In the genomic region with DNA sequence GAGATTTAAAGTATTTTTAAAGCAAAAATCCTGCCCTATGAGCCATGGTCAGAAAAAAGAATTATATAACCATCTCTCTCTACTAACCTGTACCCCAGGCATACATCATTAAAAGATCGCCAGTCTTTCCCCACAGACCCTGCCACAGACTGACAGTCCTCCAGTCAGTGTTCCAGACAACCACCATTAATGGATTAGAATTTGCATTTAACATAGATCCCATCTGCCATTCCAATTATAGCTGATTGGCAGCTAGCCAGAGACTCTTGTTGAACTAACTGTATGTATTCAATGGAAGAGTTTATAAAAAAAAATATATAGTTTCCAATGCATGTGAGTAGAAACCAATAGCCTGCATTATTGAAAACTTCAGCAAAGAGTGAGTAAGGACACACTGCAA, we compare ENCODE assay signal across 24 mouse cellular contexts. TPM values are rescaled to one million over a fixed set of nuclear protein-coding genes. Genes with fewer than 3 reads are reported as not detected.
DNase-seq lines count a peak whose midpoint lies in the region; ATAC-seq and TF ChIP-seq lines count a peak whose summit lies in the region.
"Had no signal": no experiment of that assay in that cellular context is flagged by ENCODE, and none has a peak within 500 bp of the region (broad histone marks: within the 10 kb centered on the region; RNA-seq: fewer than 3 reads in every experiment).

No protein-coding gene starts in this region.

- no peak overlapping the region for H3K4me2 ChIP-seq in hindbrain, embryonic 11.5 days (replicated peaks; ENCODE audit: low read depth, low read length)
- no peak overlapping the region for H3K4me2 ChIP-seq in hindbrain, embryonic 13.5 days
- no peak overlapping the region for H3K4me2 ChIP-seq in limb, embryonic 14.5 days (replicated peaks; ENCODE audit: low read depth, low read length, severe bottlenecking)
- H3K4me2 ChIP-seq in forebrain, embryonic 15.5 days (replicated peaks) = no peak overlapping the region
- H3K4me2 ChIP-seq: embryonic facial prominence, embryonic 13.5 days; heart, embryonic 11.5 days; liver, embryonic 11.5 days; midbrain, embryonic 12.5 days; neural tube, embryonic 13.5 days had no signal

- H3K36me3 ChIP-seq in hindbrain, embryonic 11.5 days (ENCODE audit: control insufficient read depth, insufficient read depth, low read length) = no peaks in the 10 kb centered on the region
- no peaks in the 10 kb centered on the region for H3K36me3 ChIP-seq in hindbrain, embryonic 13.5 days
- H3K36me3 ChIP-seq in limb, embryonic 14.5 days (ENCODE audit: control insufficient read depth, insufficient read depth, low read length) = no peaks in the 10 kb centered on the region
- no peaks in the 10 kb centered on the region for H3K36me3 ChIP-seq in limb, embryonic 10.5 days
- H3K36me3 ChIP-seq in forebrain, embryonic 15.5 days = no peaks in the 10 kb centered on the region
- H3K36me3 ChIP-seq: embryonic facial prominence, embryonic 13.5 days; G1E; midbrain, embryonic 12.5 days had no signal

- 70% methylated on average over 1 of the region's 1 CpGs for WGBS in hindbrain, embryonic 11.5 days
- WGBS in hindbrain, embryonic 13.5 days = 41% methylated on average over 1 of the region's 1 CpGs
- whole genome bisulfite sequencing in limb, embryonic 14.5 days = 62% methylated on average over 1 of the region's 1 CpGs
- WGBS in limb, embryonic 10.5 days = 92% methylated on average over 1 of the region's 1 CpGs
- 13% methylated on average over 1 of the region's 1 CpGs for WGBS in forebrain, embryonic 15.5 days

- no peak for TF ChIP-seq CTCF in brain, embryonic 14.5 days (IDR thresholded peaks at IDR 0.05; ENCODE audit: borderline replicate concordance, extremely low read depth, insufficient read depth, insufficient read length)

- DNase-seq in hindbrain, embryonic 11.5 days (ENCODE audit: low spot score) = no peak
- DNase-seq in limb, embryonic 14.5 days (ENCODE audit: low spot score) = peak; percentile 38
- no peak for DNase-seq in limb, embryonic 10.5 days (ENCODE audit: low spot score)
- DNase-seq in brain, embryonic 14.5 days (ENCODE audit: low read depth) = peak; percentile 92
- no peak for DNase-seq in thymus, postnatal 10 days (ENCODE audit: low spot score in 2 of 2)
- DNase-seq: B cell, adult 2 months; cerebellum, adult 11-12 months; kidney, postnatal 25 days; liver, postnatal 0 days; lung, postnatal 14 days; thymus, adult 18-20 months; thymus, postnatal 4 days had no signal

- no peaks in the 10 kb centered on the region for H3K4me1 ChIP-seq in hindbrain, embryonic 11.5 days (replicated peaks; ENCODE audit: control insufficient read depth, insufficient read depth, low read length)
- H3K4me1 ChIP-seq in hindbrain, embryonic 13.5 days (replicated peaks) = no peaks in the 10 kb centered on the region
- H3K4me1 ChIP-seq in limb, embryonic 14.5 days (ENCODE audit: control insufficient read depth, insufficient read depth, low read length) = no peaks in the 10 kb centered on the region
- no peaks in the 10 kb centered on the region for H3K4me1 ChIP-seq in limb, embryonic 10.5 days
- peaks cover 23% of the 10 kb centered on the region for H3K4me1 ChIP-seq in forebrain, embryonic 15.5 days
- H3K4me1 ChIP-seq: embryonic facial prominence, embryonic 13.5 days; neural tube, embryonic 13.5 days had no signal

- no peak for TF ChIP-seq POLR2A in limb, embryonic 14.5 days (IDR thresholded peaks at IDR 0.05; ENCODE audit: borderline replicate concordance, extremely low read depth, insufficient read depth, insufficient read length)
- TF ChIP-seq POLR2A in brain, embryonic 14.5 days (IDR thresholded peaks at IDR 0.05; ENCODE audit: borderline replicate concordance, extremely low read depth, insufficient read depth, insufficient read length, poor library complexity, severe bottlenecking) = no peak

- no peak overlapping the region for H3K27ac ChIP-seq in hindbrain, embryonic 11.5 days (ENCODE audit: low read depth, low read length)
- no peak overlapping the region for H3K27ac ChIP-seq in hindbrain, embryonic 13.5 days
- H3K27ac ChIP-seq in limb, embryonic 14.5 days (replicated peaks; ENCODE audit: low read depth, low read length) = no peak overlapping the region
- H3K27ac ChIP-seq in limb, embryonic 10.5 days = no peak overlapping the region
- H3K27ac ChIP-seq in forebrain, embryonic 15.5 days (replicated peaks) = peak overlapping the region; percentile 51
- H3K27ac ChIP-seq: embryonic facial prominence, embryonic 13.5 days; midbrain, embryonic 12.5 days; neural tube, embryonic 13.5 days had no signal

- H3K27me3 ChIP-seq in hindbrain, embryonic 11.5 days (ENCODE audit: control insufficient read depth, insufficient read depth, low read length) = no peaks in the 10 kb centered on the region
- no peaks in the 10 kb centered on the region for H3K27me3 ChIP-seq in hindbrain, embryonic 13.5 days
- H3K27me3 ChIP-seq in limb, embryonic 14.5 days (ENCODE audit: control insufficient read depth, insufficient read depth, low read length) = no peaks in the 10 kb centered on the region
- H3K27me3 ChIP-seq in limb, embryonic 10.5 days (ENCODE audit: low read depth, poor library complexity, severe bottlenecking) = no peaks in the 10 kb centered on the region
- H3K27me3 ChIP-seq in forebrain, embryonic 15.5 days = no peaks in the 10 kb centered on the region
- H3K27me3 ChIP-seq: CH12.LX; embryonic facial prominence, embryonic 13.5 days; midbrain, embryonic 12.5 days; neural tube, embryonic 13.5 days had no signal

- ATAC-seq in hindbrain, embryonic 11.5 days (ENCODE audit: low FRiP score) = peak; percentile 41; the same call in 1 of the 2 replicates
- no peak for ATAC-seq in hindbrain, embryonic 13.5 days (ENCODE audit: low FRiP score)
- ATAC-seq in limb, embryonic 14.5 days (ENCODE audit: low FRiP score, low read depth) = no peak
- peak; percentile 80; the same call in 1 of the 2 replicates for ATAC-seq in forebrain, embryonic 15.5 days (replicated peaks)
- ATAC-seq: intestine, embryonic 16.5 days; liver, postnatal 0 days; Patski had no signal

- H3K4me3 ChIP-seq in hindbrain, embryonic 11.5 days (ENCODE audit: low read depth, low read length) = no peak overlapping the region
- H3K4me3 ChIP-seq in hindbrain, embryonic 13.5 days = no peak overlapping the region
- no peak overlapping the region for H3K4me3 ChIP-seq in limb, embryonic 14.5 days (replicated peaks; ENCODE audit: low read length)
- no peak overlapping the region for H3K4me3 ChIP-seq in limb, embryonic 10.5 days
- no peak overlapping the region for H3K4me3 ChIP-seq in forebrain, embryonic 15.5 days
- H3K4me3 ChIP-seq: embryonic facial prominence, embryonic 13.5 days; midbrain, embryonic 12.5 days; neural tube, embryonic 13.5 days had no signal

- H3K9me3 ChIP-seq in hindbrain, embryonic 11.5 days (ENCODE audit: control insufficient read depth, low read length) = no peaks in the 10 kb centered on the region
- peaks cover 7% of the 10 kb centered on the region for H3K9me3 ChIP-seq in hindbrain, embryonic 13.5 days
- H3K9me3 ChIP-seq in limb, embryonic 14.5 days (ENCODE audit: control insufficient read depth, low read length) = no peaks in the 10 kb centered on the region
- H3K9me3 ChIP-seq in limb, embryonic 10.5 days (replicated peaks) = no peaks in the 10 kb centered on the region
- H3K9me3 ChIP-seq in forebrain, embryonic 15.5 days = 0 out of 2 replicates have a peak, but pooled peaks cover 2% of the 10 kb centered on the region
- H3K9me3 ChIP-seq: embryonic facial prominence, embryonic 13.5 days; midbrain, embryonic 12.5 days; neural tube, embryonic 13.5 days had no signal

- H3K9ac ChIP-seq in hindbrain, embryonic 11.5 days (ENCODE audit: low read depth, low read length) = no peak overlapping the region
- H3K9ac ChIP-seq in hindbrain, embryonic 13.5 days = no peak overlapping the region
- H3K9ac ChIP-seq in limb, embryonic 14.5 days (ENCODE audit: low read depth, low read length, severe bottlenecking) = no peak overlapping the region
- H3K9ac ChIP-seq in forebrain, embryonic 15.5 days (replicated peaks) = no peak overlapping the region
- H3K9ac ChIP-seq: embryonic facial prominence, embryonic 13.5 days; liver, postnatal 0 days; midbrain, embryonic 12.5 days; neural tube, embryonic 13.5 days had no signal

RNA-seq across cellular contexts. Expression of a gene that starts 21.8 kb away (rescaled TPM):
- 0.07 and 0.26 TPM in 2 replicates for polyA plus RNA-seq in hindbrain, embryonic 11.5 days (2014; fragmentation: Nextera tagmentation; extraction: Ambion mirVana)
- polyA plus RNA-seq in hindbrain, embryonic 13.5 days (2015; fragmentation: Nextera tagmentation; extraction: Ambion mirVana) = 0.22 and 0.62 TPM in 2 replicates
- polyA plus RNA-seq in limb, embryonic 14.5 days (2012; rRNA removed) = 0.03 and 0.04 TPM in 2 replicates
- polyA plus RNA-seq in limb, embryonic 14.5 days (2014; fragmentation: Nextera tagmentation; extraction: Ambion mirVana) = 0.04 and 0.21 TPM in 2 replicates
- 0.21 and 0.30 TPM in 2 replicates for polyA plus RNA-seq in limb, embryonic 10.5 days (2016; fragmentation: Nextera tagmentation; extraction: Ambion mirVana)
- polyA plus RNA-seq in brain, embryonic 14.5 days (2012; rRNA removed) = 0.26 and 0.34 TPM in 2 replicates
- 1.0 and 1.5 TPM in 2 replicates for polyA plus RNA-seq in forebrain, embryonic 15.5 days (2015; fragmentation: Nextera tagmentation; extraction: Ambion mirVana)
- polyA plus RNA-seq: G1E; limb, embryonic 11.5 days; Patski had no signal

Comparison
In these comparisons a context has a peak if more than half of its experiments do, and no peak if none do; other contexts are left out.
1. ATAC-seq: peak in hindbrain, embryonic 11.5 days (single experiment) and forebrain, embryonic 15.5 days (single experiment); none in hindbrain, embryonic 13.5 days (single experiment) and limb, embryonic 14.5 days (single experiment).
2. DNase-seq: peak in limb, embryonic 14.5 days (single experiment) and brain, embryonic 14.5 days (single experiment); none in hindbrain, embryonic 11.5 days (single experiment), limb, embryonic 10.5 days (single experiment) and thymus, postnatal 10 days (0 of 2).